7 mouse cellular contexts compared by ENCODE assay signal in the genomic region with DNA sequence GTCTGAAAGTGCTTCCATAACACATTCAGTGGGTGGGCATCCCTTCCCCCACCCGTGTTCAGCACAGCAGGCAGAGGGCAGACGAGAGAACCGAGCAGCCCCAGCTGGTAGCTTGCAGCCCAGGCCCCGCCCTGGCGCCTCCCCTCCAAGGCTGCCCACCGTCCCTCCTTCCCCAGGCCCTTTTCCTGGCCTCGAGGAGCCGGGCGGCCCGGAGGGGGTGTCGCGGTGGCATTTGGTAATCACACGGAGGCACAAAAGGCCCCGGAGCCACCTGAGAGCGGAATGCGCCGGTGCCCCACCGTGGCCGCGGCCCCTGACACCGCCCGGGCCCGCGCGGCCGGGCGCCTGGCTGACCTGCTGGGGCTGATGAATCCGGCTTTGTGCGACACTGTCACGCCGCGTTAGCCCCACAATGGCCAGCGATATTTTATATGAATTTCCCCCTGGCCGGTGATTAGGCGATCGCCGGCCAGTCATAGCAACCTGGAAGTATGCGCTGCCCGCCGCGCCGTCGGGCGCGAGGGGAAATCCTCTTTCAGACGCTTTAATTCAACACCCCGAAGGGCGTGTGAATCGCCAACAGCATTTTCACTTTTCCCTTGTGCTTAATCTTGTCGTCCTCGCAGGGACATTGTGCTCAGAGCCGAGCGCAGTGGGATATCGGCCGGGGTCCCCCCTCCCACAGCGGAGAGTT. TPM values are rescaled to one million over a fixed set of nuclear protein-coding genes. Genes with fewer than 3 reads are reported as not detected.
A peak's percentile ranks its signal among the peaks of the same experiment; 100 is the strongest.
DNase-seq lines count a peak whose midpoint lies in the region; ATAC-seq lines count a peak whose summit lies in the region.

No protein-coding gene starts in this region.

- no peaks in the 10 kb centered on the region for H3K36me3 ChIP-seq in embryonic facial prominence, embryonic 12.5 days
- H3K36me3 ChIP-seq in hindbrain, embryonic 13.5 days, result no peaks in the 10 kb centered on the region
- no peaks in the 10 kb centered on the region for H3K36me3 ChIP-seq in limb, embryonic 11.5 days (ENCODE audit: control insufficient read depth, insufficient read depth, low read length)
- H3K36me3 ChIP-seq in midbrain, embryonic 12.5 days, result no peaks in the 10 kb centered on the region

- H3K27ac ChIP-seq in embryonic facial prominence, embryonic 12.5 days, result no peak overlapping the region
- H3K27ac ChIP-seq in hindbrain, embryonic 13.5 days, result peak overlapping the region; percentile 70
- no peak overlapping the region for H3K27ac ChIP-seq in limb, embryonic 11.5 days (replicated peaks; ENCODE audit: low read depth, low read length)
- peak overlapping the region; percentile 61 for H3K27ac ChIP-seq in midbrain, embryonic 12.5 days (replicated peaks)

- ATAC-seq in embryonic facial prominence, embryonic 12.5 days (ENCODE audit: insufficient number of reproducible peaks, insufficient read depth, low FRiP score, low TSS enrichment), result peak; percentile 49; the same call in 1 of the 2 replicates
- peak; percentile 92 for ATAC-seq in hindbrain, embryonic 13.5 days (ENCODE audit: low FRiP score)
- ATAC-seq in limb, embryonic 11.5 days (ENCODE audit: insufficient number of reproducible peaks, low FRiP score, low TSS enrichment, low read depth), result no peak
- peak; percentile 88 for ATAC-seq in midbrain, embryonic 12.5 days (ENCODE audit: low FRiP score, low read depth)

- peak overlapping the region; percentile 90 for H3K4me2 ChIP-seq in embryonic facial prominence, embryonic 12.5 days (replicated peaks)
- peak overlapping the region; percentile 78 for H3K4me2 ChIP-seq in hindbrain, embryonic 13.5 days
- peak overlapping the region; percentile 86 for H3K4me2 ChIP-seq in limb, embryonic 11.5 days (ENCODE audit: low read depth, severe bottlenecking)
- H3K4me2 ChIP-seq in midbrain, embryonic 12.5 days (replicated peaks), result peak overlapping the region; percentile 63

- peak overlapping the region; percentile 58 for H3K9ac ChIP-seq in embryonic facial prominence, embryonic 12.5 days
- H3K9ac ChIP-seq in hindbrain, embryonic 13.5 days, result peak overlapping the region; percentile 74
- H3K9ac ChIP-seq in limb, embryonic 11.5 days (ENCODE audit: low read length), result peak overlapping the region; percentile 57
- peak overlapping the region; percentile 66 for H3K9ac ChIP-seq in midbrain, embryonic 12.5 days (replicated peaks)

- H3K9me3 ChIP-seq in embryonic facial prominence, embryonic 12.5 days, result no peaks in the 10 kb centered on the region
- H3K9me3 ChIP-seq in hindbrain, embryonic 13.5 days, result no peaks in the 10 kb centered on the region; the same call in 1 of the 2 replicates
- H3K9me3 ChIP-seq in limb, embryonic 11.5 days (ENCODE audit: control insufficient read depth, low read length), result no peaks in the 10 kb centered on the region; the same call in 1 of the 2 replicates
- no peaks in the 10 kb centered on the region for H3K9me3 ChIP-seq in midbrain, embryonic 12.5 days

- peaks cover 11% of the 10 kb centered on the region; the same call in 1 of the 2 replicates for H3K4me1 ChIP-seq in embryonic facial prominence, embryonic 12.5 days
- peaks cover 23% of the 10 kb centered on the region for H3K4me1 ChIP-seq in hindbrain, embryonic 13.5 days (replicated peaks)
- peaks cover 9% of the 10 kb centered on the region; the same call in 1 of the 2 replicates for H3K4me1 ChIP-seq in limb, embryonic 11.5 days (ENCODE audit: control insufficient read depth, insufficient read depth, low read length)
- peaks cover 19% of the 10 kb centered on the region; the same call in 1 of the 2 replicates for H3K4me1 ChIP-seq in midbrain, embryonic 12.5 days

- H3K4me3 ChIP-seq in embryonic facial prominence, embryonic 12.5 days, result peak overlapping the region; percentile 50
- H3K4me3 ChIP-seq in hindbrain, embryonic 13.5 days, result peak overlapping the region; percentile 53
- peak overlapping the region; percentile 36 for H3K4me3 ChIP-seq in limb, embryonic 11.5 days (ENCODE audit: low read depth, low read length)
- peak overlapping the region; percentile 49 for H3K4me3 ChIP-seq in midbrain, embryonic 12.5 days

- peaks cover 55% of the 10 kb centered on the region for H3K27me3 ChIP-seq in embryonic facial prominence, embryonic 12.5 days
- peaks cover 67% of the 10 kb centered on the region for H3K27me3 ChIP-seq in hindbrain, embryonic 13.5 days
- H3K27me3 ChIP-seq in limb, embryonic 11.5 days (ENCODE audit: control insufficient read depth, insufficient read depth, low read length), result peaks cover 22% of the 10 kb centered on the region
- peaks cover 84% of the 10 kb centered on the region for H3K27me3 ChIP-seq in midbrain, embryonic 12.5 days

- DNase-seq in spleen, postnatal 10 days (ENCODE audit: low spot score in 2 of 2), result peak; percentile 49 to 50
- no peak for DNase-seq in spleen, adult 12 weeks (ENCODE audit: low spot score)
- peak; percentile 66 for DNase-seq in limb, embryonic 11.5 days (ENCODE audit: low spot score)
- peak; percentile 74 for DNase-seq in testis, postnatal 10 days (ENCODE audit: low spot score)

- under 1% methylated on average over 56 of the region's 56 CpGs for WGBS in embryonic facial prominence, embryonic 12.5 days
- under 1% methylated on average over 56 of the region's 56 CpGs for WGBS in hindbrain, embryonic 13.5 days
- under 1% methylated on average over 56 of the region's 56 CpGs for WGBS in limb, embryonic 11.5 days
- WGBS in midbrain, embryonic 12.5 days, result under 1% methylated on average over 56 of the region's 56 CpGs

RNA-seq across cellular contexts. Expression of a gene that starts 26.5 kb away (rescaled TPM):
- 1.8 and 2.6 TPM in 2 replicates for polyA plus RNA-seq in embryonic facial prominence, embryonic 12.5 days (2016; fragmentation: Nextera tagmentation; extraction: Ambion mirVana)
- polyA plus RNA-seq in hindbrain, embryonic 13.5 days (2015; fragmentation: Nextera tagmentation; extraction: Ambion mirVana), result 1.4 and 4.1 TPM in 2 replicates
- polyA plus RNA-seq in limb, embryonic 11.5 days (2014; fragmentation: Nextera tagmentation; extraction: Ambion mirVana), result 0.07 and 0.28 TPM in 2 replicates
- polyA plus RNA-seq in midbrain, embryonic 12.5 days (2016; fragmentation: Nextera tagmentation; extraction: Ambion mirVana), result 2.0 and 3.7 TPM in 2 replicates

RNA-seq across cellular contexts. Expression of a gene that starts 35.9 kb away (rescaled TPM):
- 637 TPM in 2 replicates for polyA plus RNA-seq in embryonic facial prominence, embryonic 12.5 days (2016; fragmentation: Nextera tagmentation; extraction: Ambion mirVana)
- polyA plus RNA-seq in hindbrain, embryonic 13.5 days (2015; fragmentation: Nextera tagmentation; extraction: Ambion mirVana), result 622 and 633 TPM in 2 replicates
- polyA plus RNA-seq in limb, embryonic 11.5 days (2014; fragmentation: Nextera tagmentation; extraction: Ambion mirVana), result 647 and 649 TPM in 2 replicates
- polyA plus RNA-seq in midbrain, embryonic 12.5 days (2016; fragmentation: Nextera tagmentation; extraction: Ambion mirVana), result 539 and 564 TPM in 2 replicates

RNA-seq across cellular contexts. Expression of a gene that starts 42.7 kb away (rescaled TPM):
- polyA plus RNA-seq in embryonic facial prominence, embryonic 12.5 days (2016; fragmentation: Nextera tagmentation; extraction: Ambion mirVana), result 5.9 and 7.1 TPM in 2 replicates
- 3.6 and 5.0 TPM in 2 replicates for polyA plus RNA-seq in hindbrain, embryonic 13.5 days (2015; fragmentation: Nextera tagmentation; extraction: Ambion mirVana)
- 1.1 and 1.8 TPM in 2 replicates for polyA plus RNA-seq in limb, embryonic 11.5 days (2014; fragmentation: Nextera tagmentation; extraction: Ambion mirVana)
- 7.3 and 8.1 TPM in 2 replicates for polyA plus RNA-seq in midbrain, embryonic 12.5 days (2016; fragmentation: Nextera tagmentation; extraction: Ambion mirVana)

RNA-seq across cellular contexts. Expression of a gene that starts 55.9 kb away (rescaled TPM):
- 36.2 and 40.5 TPM in 2 replicates for polyA plus RNA-seq in embryonic facial prominence, embryonic 12.5 days (2016; fragmentation: Nextera tagmentation; extraction: Ambion mirVana)
- polyA plus RNA-seq in hindbrain, embryonic 13.5 days (2015; fragmentation: Nextera tagmentation; extraction: Ambion mirVana), result 30.0 and 32.9 TPM in 2 replicates
- polyA plus RNA-seq in limb, embryonic 11.5 days (2014; fragmentation: Nextera tagmentation; extraction: Ambion mirVana), result 41.7 and 41.8 TPM in 2 replicates
- 35.0 and 36.4 TPM in 2 replicates for polyA plus RNA-seq in midbrain, embryonic 12.5 days (2016; fragmentation: Nextera tagmentation; extraction: Ambion mirVana)

Comparison
In these comparisons a context has a peak if more than half of its experiments do, and no peak if none do; other contexts are left out.
1. H3K27ac ChIP-seq: peak in hindbrain, embryonic 13.5 days (single experiment) and midbrain, embryonic 12.5 days (single experiment); none in embryonic facial prominence, embryonic 12.5 days (single experiment) and limb, embryonic 11.5 days (single experiment).
2. Peak in every context shown above with its lines, with median percentiles within 50 percentile points of each other: H3K4me2 ChIP-seq, H3K4me3 ChIP-seq and H3K9ac ChIP-seq.